Mouse (Mus musculus) frontal cortex, postnatal 25 days (tissue): ENCODE measurements around the gene Cyb5r2.

Experiments
- DNase-seq, 2 experiments: peaks; one replicate each; pipeline ENCODE4 v3.0.0; 2022; ENCODE audit warnings: low spot score in 2 of 2

The Cyb5r2 gene

GRCm38 (mm10) chr7:107757308-107758151 lies at the start of gene Cyb5r2:
TSS of gene Cyb5r2 (minus strand) at chr7:107758032.
- no peak for DNase-seq

- no peak for DNase-seq
These were observed 44.3 kb upstream of the Cyb5r2 start for GRCm38 (mm10) chr7:107802138-107802537.

GRCm38 (mm10) chr7:107801108-107801507 lies 43.3 kb upstream of the Cyb5r2 start, which contains the start of gene Ovch2:
TSS of gene Ovch2 (minus strand) at chr7:107801208.
- DNase-seq: no peak

- no peak for DNase-seq
These were observed 38.7 kb upstream of the Cyb5r2 start for GRCm38 (mm10) chr7:107796500-107796899.

- no peak for DNase-seq
These were observed 30.3 kb upstream of the Cyb5r2 start for GRCm38 (mm10) chr7:107787977-107788620.

- no peak for DNase-seq
These were observed 21.8 kb upstream of the Cyb5r2 start for GRCm38 (mm10) chr7:107779611-107780010.

- DNase-seq: no peak
These were observed 20.4 kb upstream of the Cyb5r2 start for GRCm38 (mm10) chr7:107778216-107778615.

GRCm38 (mm10) chr7:107770812-107771211 lies 13.0 kb upstream of the Cyb5r2 start:
- no peak for DNase-seq

- DNase-seq: no peak
These were observed 1.1 kb downstream of the Cyb5r2 start for GRCm38 (mm10) chr7:107756748-107757147.

- DNase-seq: no peak
These were observed 1.9 kb downstream of the Cyb5r2 start for GRCm38 (mm10) chr7:107755905-107756304.

GRCm38 (mm10) chr7:107752031-107752520 lies 5.8 kb downstream of the Cyb5r2 start:
- no peak for DNase-seq

GRCm38 (mm10) chr7:107749721-107750120 lies 8.1 kb downstream of the Cyb5r2 start:
- DNase-seq: no peak

- peak in 1 of 2 experiments; percentile 16 for DNase-seq
These were observed 8.6 kb downstream of the Cyb5r2 start for GRCm38 (mm10) chr7:107749270-107749669.

GRCm38 (mm10) chr7:107747954-107748353 lies 9.9 kb downstream of the Cyb5r2 start:
- DNase-seq: peak in 1 of 2 experiments; percentile 19

GRCm38 (mm10) chr7:107747476-107747875 lies 10.4 kb downstream of the Cyb5r2 start:
- no peak for DNase-seq

- DNase-seq: no peak
These were observed 11.8 kb downstream of the Cyb5r2 start for GRCm38 (mm10) chr7:107746036-107746435.

- no peak for DNase-seq
These were observed 12.7 kb downstream of the Cyb5r2 start for GRCm38 (mm10) chr7:107745111-107745510.

- DNase-seq: no peak
These were observed 13.4 kb downstream of the Cyb5r2 start for GRCm38 (mm10) chr7:107744454-107744853.

- no peak for DNase-seq
These were observed 14.8 kb downstream of the Cyb5r2 start for GRCm38 (mm10) chr7:107742963-107743465.

- DNase-seq: peak; percentile 15 to 20
These were observed 19.1 kb downstream of the Cyb5r2 start for GRCm38 (mm10) chr7:107738726-107739125.

GRCm38 (mm10) chr7:107733162-107733561 lies 24.7 kb downstream of the Cyb5r2 start:
- no peak for DNase-seq

GRCm38 (mm10) chr7:107730587-107730986 lies 27.2 kb downstream of the Cyb5r2 start:
- DNase-seq: no peak

GRCm38 (mm10) chr7:107727538-107727937 lies 30.3 kb downstream of the Cyb5r2 start:
- DNase-seq: no peak
